Comparison of ENCODE assay signal across 11 mouse cellular contexts in the genomic region with DNA sequence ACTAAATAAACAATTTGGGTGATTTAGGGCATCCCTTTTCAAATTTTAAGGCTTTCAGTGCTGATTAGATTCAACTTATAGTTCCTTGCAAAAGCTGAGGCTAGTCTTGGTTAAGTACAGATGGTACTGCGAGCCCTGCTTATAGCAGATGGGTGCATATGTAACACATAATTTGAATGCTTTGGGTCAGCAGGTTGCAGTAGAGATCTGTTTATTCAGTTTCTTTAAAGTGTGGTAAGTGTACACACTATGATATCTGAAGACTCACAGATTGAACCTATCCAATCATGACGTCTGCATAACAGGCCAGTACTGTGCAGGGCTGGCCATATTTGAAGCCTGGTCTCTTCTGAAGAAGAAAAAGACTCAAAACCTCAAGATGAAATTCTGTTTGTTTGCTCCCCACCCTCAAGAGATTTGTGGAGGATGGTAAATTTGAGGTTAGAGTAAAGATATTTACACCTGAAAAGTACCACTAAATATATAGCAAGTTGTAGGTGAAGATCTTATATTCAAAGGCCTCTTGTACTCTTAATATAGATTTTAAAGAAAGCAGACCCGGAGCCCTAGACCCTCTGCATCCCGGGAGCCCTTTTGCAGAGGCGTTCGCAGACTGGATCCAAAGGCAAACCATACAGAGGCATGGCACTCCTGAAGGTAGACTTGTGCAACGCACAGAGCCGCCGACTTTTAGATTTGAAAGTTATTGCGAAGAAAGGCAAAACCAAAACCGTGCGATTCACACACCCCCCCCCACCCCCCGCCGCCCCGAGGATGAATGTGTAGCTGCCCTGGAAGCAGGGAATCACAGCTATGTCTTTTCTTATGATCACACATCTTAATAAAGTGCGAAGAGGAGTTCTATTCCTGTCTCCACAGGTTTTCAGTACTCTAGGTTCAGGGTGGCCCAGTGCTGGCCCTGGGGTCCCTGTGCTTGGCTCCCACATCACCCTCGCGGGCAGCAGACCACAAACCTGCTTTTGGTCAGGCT. TPM values are rescaled to one million over a fixed set of nuclear protein-coding genes. Genes with fewer than 3 reads are reported as not detected.
DNase-seq lines count a peak whose midpoint lies in the region; ATAC-seq lines count a peak whose summit lies in the region.
"Had no signal": no experiment of that assay in that cellular context is flagged by ENCODE, and none has a peak within 500 bp of the region (broad histone marks: within the 10 kb centered on the region; RNA-seq: fewer than 3 reads in every experiment).

No protein-coding gene starts in this region.

- DNase-seq in forebrain, embryonic 11.5 days (ENCODE audit: low spot score), result peak; percentile 65
- DNase-seq in retina, embryonic 14.5 days (ENCODE audit: low spot score), result peak; percentile 47
- DNase-seq in retina, postnatal 1 day, result no peak
- no peak for DNase-seq in ovary, postnatal 10 days (ENCODE audit: low spot score)
- DNase-seq in left cerebral cortex, adult 11 months (ENCODE audit: low spot score), result no peak
- DNase-seq: kidney, postnatal 10 days; right cerebral cortex, adult 18-20 months had no signal

- H3K4me2 ChIP-seq in forebrain, embryonic 11.5 days (ENCODE audit: low read depth, low read length, severe bottlenecking), result peak overlapping the region; percentile 22
- H3K4me2 ChIP-seq in forebrain, embryonic 16.5 days (ENCODE audit: low read length), result no peak overlapping the region
- peak overlapping the region; percentile 30 for H3K4me2 ChIP-seq in hindbrain, embryonic 12.5 days (replicated peaks)

- H3K4me1 ChIP-seq in forebrain, embryonic 11.5 days (replicated peaks; ENCODE audit: control insufficient read depth, insufficient read depth, low read length), result peaks cover 16% of the 10 kb centered on the region
- H3K4me1 ChIP-seq in forebrain, embryonic 16.5 days (replicated peaks; ENCODE audit: control insufficient read depth, insufficient read depth, low read length), result peaks cover 21% of the 10 kb centered on the region
- H3K4me1 ChIP-seq in hindbrain, embryonic 12.5 days, result peaks cover 32% of the 10 kb centered on the region

- H3K27me3 ChIP-seq in forebrain, embryonic 11.5 days (ENCODE audit: control insufficient read depth, insufficient read depth, low read length), result peaks cover 80% of the 10 kb centered on the region
- peaks cover 72% of the 10 kb centered on the region for H3K27me3 ChIP-seq in forebrain, embryonic 16.5 days (replicated peaks; ENCODE audit: control insufficient read depth, insufficient read depth, low read length)
- peaks cover 79% of the 10 kb centered on the region for H3K27me3 ChIP-seq in hindbrain, embryonic 12.5 days

- H3K27ac ChIP-seq in forebrain, embryonic 11.5 days (ENCODE audit: low read depth, low read length), result peak overlapping the region; percentile 73; the same call in 1 of the 2 replicates
- no peak overlapping the region for H3K27ac ChIP-seq in forebrain, embryonic 16.5 days (ENCODE audit: low read length)
- H3K27ac ChIP-seq in hindbrain, embryonic 12.5 days, result no peak overlapping the region

- no peaks in the 10 kb centered on the region for H3K9me3 ChIP-seq in forebrain, embryonic 11.5 days (ENCODE audit: control insufficient read depth, low read length)
- no peaks in the 10 kb centered on the region; the same call in 1 of the 2 replicates for H3K9me3 ChIP-seq in forebrain, embryonic 16.5 days (ENCODE audit: control insufficient read depth, low read length)
- H3K9me3 ChIP-seq in hindbrain, embryonic 12.5 days (replicated peaks), result no peaks in the 10 kb centered on the region

- peak overlapping the region; percentile 32; the same call in 1 of the 2 replicates for H3K9ac ChIP-seq in forebrain, embryonic 11.5 days (ENCODE audit: low read length)
- H3K9ac ChIP-seq in forebrain, embryonic 16.5 days (replicated peaks; ENCODE audit: low read depth, low read length), result no peak overlapping the region
- H3K9ac ChIP-seq in hindbrain, embryonic 12.5 days, result 0 out of 2 replicates have a peak overlapping the region, but pooled peaks have one; percentile 33

- ATAC-seq in forebrain, embryonic 11.5 days (replicated peaks; ENCODE audit: low FRiP score), result no peak
- ATAC-seq in forebrain, embryonic 16.5 days, result no peak
- no peak for ATAC-seq in hindbrain, embryonic 12.5 days (ENCODE audit: low FRiP score)
- ATAC-seq in frontal cortex, adult (ENCODE audit: low TSS enrichment), result no peak

- H3K36me3 ChIP-seq in forebrain, embryonic 11.5 days (ENCODE audit: control insufficient read depth, insufficient read depth, low read length), result no peaks in the 10 kb centered on the region
- H3K36me3 ChIP-seq in forebrain, embryonic 16.5 days (ENCODE audit: control insufficient read depth, insufficient read depth), result no peaks in the 10 kb centered on the region
- H3K36me3 ChIP-seq in hindbrain, embryonic 12.5 days, result no peaks in the 10 kb centered on the region

- peak overlapping the region; percentile 12; the same call in 1 of the 2 replicates for H3K4me3 ChIP-seq in forebrain, embryonic 11.5 days (ENCODE audit: low read depth, low read length)
- no peak overlapping the region for H3K4me3 ChIP-seq in forebrain, embryonic 16.5 days (replicated peaks; ENCODE audit: low read length)
- peak overlapping the region; percentile 19 for H3K4me3 ChIP-seq in hindbrain, embryonic 12.5 days

- 1% methylated on average over 18 of the region's 18 CpGs for WGBS in forebrain, embryonic 11.5 days
- WGBS in forebrain, embryonic 16.5 days, result 2% methylated on average over 18 of the region's 18 CpGs
- 1% methylated on average over 18 of the region's 18 CpGs for WGBS in hindbrain, embryonic 12.5 days

RNA-seq across cellular contexts. Expression of a gene that starts 3.7 kb away (rescaled TPM):
- 4.4 and 4.8 TPM in 2 replicates for polyA plus RNA-seq in forebrain, embryonic 11.5 days (2014; fragmentation: Nextera tagmentation; extraction: Ambion mirVana)
- 0.46 and 0.50 TPM in 2 replicates for polyA plus RNA-seq in forebrain, embryonic 16.5 days (2015; fragmentation: Nextera tagmentation; extraction: Ambion mirVana)
- polyA plus RNA-seq in hindbrain, embryonic 12.5 days (2016; fragmentation: Nextera tagmentation; extraction: Ambion mirVana), result 7.0 and 9.2 TPM in 2 replicates
- polyA plus RNA-seq: lung, embryonic 16.5 days had no signal

RNA-seq across cellular contexts. Expression of a gene that starts 40.9 kb away (rescaled TPM):
- 697 and 773 TPM in 2 replicates for polyA plus RNA-seq in forebrain, embryonic 11.5 days (2014; fragmentation: Nextera tagmentation; extraction: Ambion mirVana)
- 536 and 561 TPM in 2 replicates for polyA plus RNA-seq in forebrain, embryonic 16.5 days (2015; fragmentation: Nextera tagmentation; extraction: Ambion mirVana)
- polyA plus RNA-seq in hindbrain, embryonic 12.5 days (2016; fragmentation: Nextera tagmentation; extraction: Ambion mirVana), result 631 and 677 TPM in 2 replicates

Comparison
In these comparisons a context has a peak if more than half of its experiments do, and no peak if none do; other contexts are left out.
1. DNase-seq: peak in forebrain, embryonic 11.5 days (single experiment) and retina, embryonic 14.5 days (single experiment); none in retina, postnatal 1 day (single experiment), ovary, postnatal 10 days (single experiment) and left cerebral cortex, adult 11 months (single experiment).